Mouse (Mus musculus): ENCODE results near the gene Cic.

The Cic gene

DNA sequence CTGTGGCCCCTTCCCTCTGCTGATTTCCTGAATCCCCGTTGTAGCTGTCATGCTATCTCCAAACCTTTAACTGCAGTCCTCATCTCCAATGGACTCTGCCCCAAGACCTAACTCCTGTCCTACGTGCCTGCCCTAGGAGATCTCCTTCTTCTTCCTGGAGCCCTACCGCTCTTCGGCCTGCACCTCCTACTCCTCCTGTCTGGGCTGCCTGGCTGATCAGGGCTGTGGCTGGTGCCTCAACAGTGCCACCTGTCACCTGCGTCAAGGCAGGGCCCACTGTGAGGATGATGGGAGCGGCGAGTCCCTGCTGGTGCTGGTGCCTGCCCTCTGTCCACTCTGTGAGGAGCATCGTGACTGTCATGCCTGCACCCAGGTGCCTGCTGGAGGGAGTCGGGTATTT lies 71.8 kb downstream of the Cic start:
- CTCF ChIA-PET: no interaction called here

DNA sequence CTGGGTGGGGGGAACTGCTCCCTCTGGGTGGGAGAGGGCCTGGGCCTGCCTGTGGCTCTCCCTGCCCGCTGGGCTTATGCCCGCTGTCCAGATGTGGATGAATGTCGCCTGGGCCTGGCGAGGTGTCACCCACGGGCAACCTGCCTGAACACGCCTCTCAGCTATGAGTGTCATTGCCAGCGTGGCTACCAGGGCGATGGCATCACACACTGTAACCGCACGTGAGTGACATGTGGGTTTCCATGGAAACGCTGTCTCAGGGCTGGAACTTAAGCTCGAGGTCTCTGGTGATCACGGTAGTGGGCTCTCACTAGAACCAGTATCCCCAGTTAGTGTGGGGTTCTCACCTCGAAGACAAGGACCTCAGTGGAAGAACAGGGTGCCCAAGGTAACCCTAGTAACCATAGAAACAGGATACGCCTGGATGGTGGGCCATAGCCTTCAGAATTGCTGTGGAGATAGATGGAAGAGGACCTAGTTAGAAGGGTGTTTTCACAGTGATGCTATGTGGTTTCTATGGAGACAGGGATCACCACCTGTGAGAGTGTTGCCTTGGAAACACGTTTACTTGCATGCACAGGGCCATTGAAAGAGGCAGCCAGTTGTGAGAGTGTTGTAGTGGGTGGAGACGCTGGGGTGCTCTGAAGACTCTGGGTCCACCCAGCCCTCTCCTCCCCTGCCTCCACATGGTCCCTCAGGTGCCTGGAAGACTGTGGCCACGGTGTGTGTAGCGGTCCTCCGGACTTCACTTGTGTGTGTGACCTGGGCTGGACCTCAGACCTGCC lies 73.7 kb downstream of the Cic start:
- CTCF ChIA-PET: no interaction called here
